Mouse (Mus musculus): Measurements from ENCODE around the gene Mark4.

Gene Mark4

GRCm38 (mm10) chr7:19429726-19430125 lies 28.9 kb downstream of the Mark4 start:
- no peak for TF ChIP-seq GATA4 (IDR thresholded peaks at IDR 0.05; ENCODE audit: insufficient replicate concordance, low read length)

GRCm38 (mm10) chr7:19427999-19428650 lies 30.5 kb downstream of the Mark4 start:
- TF ChIP-seq GATA4 (IDR thresholded peaks at IDR 0.05; ENCODE audit: insufficient replicate concordance, low read length): no peak

GRCm38 (mm10) chr7:19426888-19427287 lies 31.7 kb downstream of the Mark4 start:
- no peak for TF ChIP-seq GATA4 (IDR thresholded peaks at IDR 0.05; ENCODE audit: insufficient replicate concordance, low read length)

- TF ChIP-seq GATA4 (IDR thresholded peaks at IDR 0.05; ENCODE audit: insufficient replicate concordance, low read length): no peak
Measured at GRCm38 (mm10) chr7:19426349-19426748, 32.3 kb downstream of the Mark4 start.

GRCm38 (mm10) chr7:19424051-19424450 lies 34.6 kb downstream of the Mark4 start:
- TF ChIP-seq GATA4 (IDR thresholded peaks at IDR 0.05; ENCODE audit: insufficient replicate concordance, low read length): no peak

- TF ChIP-seq GATA4 (IDR thresholded peaks at IDR 0.05; ENCODE audit: insufficient replicate concordance, low read length): no peak
Measured at GRCm38 (mm10) chr7:19423083-19423482, 35.5 kb downstream of the Mark4 start.

GRCm38 (mm10) chr7:19420821-19421636 lies 37.6 kb downstream of the Mark4 start:
- TF ChIP-seq GATA4 (IDR thresholded peaks at IDR 0.05; ENCODE audit: insufficient replicate concordance, low read length): no peak

GRCm38 (mm10) chr7:19420121-19420520 lies 38.5 kb downstream of the Mark4 start:
- TF ChIP-seq GATA4 (IDR thresholded peaks at IDR 0.05; ENCODE audit: insufficient replicate concordance, low read length): no peak

- TF ChIP-seq GATA4 (IDR thresholded peaks at IDR 0.05; ENCODE audit: insufficient replicate concordance, low read length): no peak
Measured at GRCm38 (mm10) chr7:19416590-19416989, 42.0 kb downstream of the Mark4 start.

- TF ChIP-seq GATA4 (IDR thresholded peaks at IDR 0.05; ENCODE audit: insufficient replicate concordance, low read length): no peak
Measured at GRCm38 (mm10) chr7:19413525-19413924, 45.1 kb downstream of the Mark4 start.

GRCm38 (mm10) chr7:19411783-19412182 lies 46.8 kb downstream of the Mark4 start:
- TF ChIP-seq GATA4 (IDR thresholded peaks at IDR 0.05; ENCODE audit: insufficient replicate concordance, low read length): no peak

- TF ChIP-seq GATA4 (IDR thresholded peaks at IDR 0.05; ENCODE audit: insufficient replicate concordance, low read length): no peak
Measured at GRCm38 (mm10) chr7:19410766-19411344, 47.8 kb downstream of the Mark4 start.

GRCm38 (mm10) chr7:19409753-19410152 lies 48.9 kb downstream of the Mark4 start:
- no peak for TF ChIP-seq GATA4 (IDR thresholded peaks at IDR 0.05; ENCODE audit: insufficient replicate concordance, low read length)

GRCm38 (mm10) chr7:19405417-19405816 lies 53.2 kb downstream of the Mark4 start:
- TF ChIP-seq GATA4 (IDR thresholded peaks at IDR 0.05; ENCODE audit: insufficient replicate concordance, low read length): no peak

- TF ChIP-seq GATA4 (IDR thresholded peaks at IDR 0.05; ENCODE audit: insufficient replicate concordance, low read length): no peak
Measured at GRCm38 (mm10) chr7:19404476-19404875, 54.1 kb downstream of the Mark4 start, which contains the start of gene Ckm. Ckm (plus strand) TSS chr7:19404776.

GRCm38 (mm10) chr7:19403731-19404296 lies 54.8 kb downstream of the Mark4 start, which contains the start of gene Klc3:
Klc3 (minus strand) TSS chr7:19404104.
- TF ChIP-seq GATA4 (IDR thresholded peaks at IDR 0.05; ENCODE audit: insufficient replicate concordance, low read length): no peak

Data from liver, adult (tissue).